Mouse (Mus musculus) ovary, postnatal 14 days (tissue): Measurements from ENCODE around the gene Rad54l.
A peak's percentile ranks its signal among the peaks of the same experiment; 100 is the strongest.

Source experiments
- DNase-seq: peaks from one replicate; pipeline ENCODE4 v3.0.0; 2022; ENCODE audit warnings: low spot score

The Rad54l gene

GRCm38 (mm10) chr4:116073146-116073545, 50.3 kb downstream of the Rad54l start:
- no peak for DNase-seq

GRCm38 (mm10) chr4:116070116-116070515, 53.4 kb downstream of the Rad54l start:
- DNase-seq, result no peak

- no peak for DNase-seq
These were observed 59.6 kb downstream of the Rad54l start for GRCm38 (mm10) chr4:116063855-116064254.

- DNase-seq, result no peak
These were observed 64.3 kb downstream of the Rad54l start for GRCm38 (mm10) chr4:116059012-116059726.

- DNase-seq, result no peak
These were observed 65.9 kb downstream of the Rad54l start for GRCm38 (mm10) chr4:116057559-116057958.

- DNase-seq, result peak; percentile 81
These were observed 70.0 kb downstream of the Rad54l start, which contains the start of gene Nsun4 for GRCm38 (mm10) chr4:116053399-116053961. Nsun4 (minus strand) TSS chr4:116053876.

- no peak for DNase-seq
These were observed 70.8 kb downstream of the Rad54l start for GRCm38 (mm10) chr4:116052526-116053293.

GRCm38 (mm10) chr4:116049211-116049610, 74.3 kb downstream of the Rad54l start:
- no peak for DNase-seq

- DNase-seq, result no peak
These were observed 75.2 kb downstream of the Rad54l start for GRCm38 (mm10) chr4:116048130-116048920.

GRCm38 (mm10) chr4:116047681-116048080, 75.8 kb downstream of the Rad54l start:
- no peak for DNase-seq

- no peak for DNase-seq
These were observed 76.9 kb downstream of the Rad54l start for GRCm38 (mm10) chr4:116046604-116047003.
